Mouse (Mus musculus) cortical plate, adult 2 months (tissue): ENCODE results near the gene Resf1. TPM values are rescaled to one million over a fixed set of nuclear protein-coding genes. Genes with fewer than 3 reads are reported as not detected.
"Not testable (repeated sequence)": the region's sequence is repeated elsewhere in the genome, so short reads cannot be mapped to it uniquely, and the experiment has no call there.

Experiments
- H3K27ac ChIP-seq: fragments of 200-500 bp; 2 replicates; pipeline ENCODE4 v1.5.1; 2012; ENCODE audit warnings: low read length, control low read depth, inconsistent platforms; ENCODE audit not compliant: insufficient read depth
- H3K4me1 ChIP-seq: fragments of 200-500 bp; 2 replicates; pipeline ENCODE4 v1.6.1; 2011; ENCODE audit warnings: low read length; ENCODE audit not compliant: control insufficient read depth, insufficient read depth
- H3K4me3 ChIP-seq: fragments of 200-500 bp; 2 replicates; pipeline ENCODE4 v1.5.1; 2011; ENCODE audit warnings: mild to moderate bottlenecking, low read length, control low read depth; ENCODE audit not compliant: insufficient read depth
- CTCF ChIP-seq: fragments of 200-500 bp; IDR thresholded peaks from 2 replicates; pipeline ENCODE4 v1.5.1; 2011; ENCODE audit warnings: mild to moderate bottlenecking, control low read depth, low read length; ENCODE audit not compliant: insufficient read depth; ENCODE audit errors: extremely low read depth
- POLR2A ChIP-seq: fragments of 200-500 bp; IDR thresholded peaks from 2 replicates; pipeline ENCODE4 v1.6.1; 2011; ENCODE audit warnings: mild to moderate bottlenecking, low read length, control low read depth; ENCODE audit not compliant: insufficient read depth; ENCODE audit errors: extremely low read depth
- polyA plus RNA-seq: library from polyadenylated mRNA; depleted of rRNA; stranded (reverse); fragments of >200 nt; gene quantifications from 2 replicates; pipeline ENCODE4 v1.2.3, GENCODE M21; 2012; rRNA removed

Resf1 gene
- polyA plus RNA-seq, 1 experiment = 5.8 TPM

DNA sequence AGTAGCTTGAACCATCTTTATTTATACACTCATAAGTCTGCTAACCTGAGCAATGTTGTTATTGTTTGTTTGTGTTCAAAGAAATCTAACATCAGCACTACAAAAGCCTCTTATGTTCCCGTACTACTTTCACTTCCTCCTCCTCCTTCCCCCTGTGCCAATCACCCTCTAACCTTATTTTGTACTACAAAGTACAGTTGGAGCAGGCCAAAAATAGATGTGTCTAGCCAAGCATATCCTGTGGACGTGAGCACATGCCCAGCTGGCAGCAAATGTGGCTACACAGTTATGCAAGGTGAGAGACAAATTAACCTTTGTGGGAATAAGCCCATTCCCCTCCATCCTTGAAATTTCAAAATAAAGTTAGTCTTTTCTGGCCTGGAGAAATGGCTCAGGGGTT is 34.6 kb downstream of the Resf1 start:
- H3K27ac ChIP-seq = no peak overlapping the region
- no peak overlapping the region for H3K4me3 ChIP-seq
- H3K4me1 ChIP-seq = no peaks in the 10 kb centered on the region
- TF ChIP-seq POLR2A (no peak), CTCF (no peak)

DNA sequence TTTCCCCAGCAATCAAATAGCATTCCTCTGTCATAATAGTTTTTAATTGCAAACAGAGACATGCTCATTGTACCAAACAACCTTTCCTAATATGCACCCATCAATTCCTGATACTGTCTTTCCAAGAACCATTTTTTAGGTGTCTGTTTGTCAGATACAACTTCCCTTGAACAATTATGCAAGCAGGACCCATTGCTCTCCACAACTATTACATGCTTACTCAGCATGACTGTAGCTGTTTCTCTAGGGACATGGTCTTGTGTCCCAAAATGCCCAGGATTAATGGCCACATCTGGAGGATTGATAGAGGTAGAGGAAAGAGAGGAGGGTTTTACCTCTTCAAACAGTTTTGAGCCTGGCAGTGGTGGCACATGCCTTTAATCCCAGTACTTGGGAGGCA is 35.2 kb downstream of the Resf1 start:
- TF ChIP-seq CTCF (no peak), POLR2A (no peak)
- no peak overlapping the region for H3K27ac ChIP-seq
- no peaks in the 10 kb centered on the region for H3K4me1 ChIP-seq
- no peak overlapping the region for H3K4me3 ChIP-seq

DNA sequence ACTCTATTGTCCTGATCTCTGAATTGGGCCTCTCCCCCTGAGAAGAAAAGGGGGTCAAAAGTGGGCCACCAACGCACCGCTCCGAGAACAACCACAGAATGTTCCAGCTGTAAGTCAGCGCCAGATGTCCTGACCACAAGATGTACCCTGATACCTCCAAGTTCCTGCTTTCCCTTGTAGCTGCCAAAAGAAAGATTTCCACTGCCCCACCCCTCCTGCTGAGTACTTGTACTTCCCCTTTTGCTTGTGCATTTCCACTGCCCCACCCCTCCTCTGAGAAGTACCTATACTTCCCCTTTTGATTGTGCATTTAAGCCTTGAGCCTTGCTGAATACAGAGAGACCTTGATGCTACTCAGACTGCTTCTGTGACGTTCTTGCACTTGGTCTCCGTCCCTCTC is 39.0 kb downstream of the Resf1 start:
- not testable (repeated sequence) for H3K4me1 ChIP-seq, H3K4me3 ChIP-seq, H3K27ac ChIP-seq

DNA sequence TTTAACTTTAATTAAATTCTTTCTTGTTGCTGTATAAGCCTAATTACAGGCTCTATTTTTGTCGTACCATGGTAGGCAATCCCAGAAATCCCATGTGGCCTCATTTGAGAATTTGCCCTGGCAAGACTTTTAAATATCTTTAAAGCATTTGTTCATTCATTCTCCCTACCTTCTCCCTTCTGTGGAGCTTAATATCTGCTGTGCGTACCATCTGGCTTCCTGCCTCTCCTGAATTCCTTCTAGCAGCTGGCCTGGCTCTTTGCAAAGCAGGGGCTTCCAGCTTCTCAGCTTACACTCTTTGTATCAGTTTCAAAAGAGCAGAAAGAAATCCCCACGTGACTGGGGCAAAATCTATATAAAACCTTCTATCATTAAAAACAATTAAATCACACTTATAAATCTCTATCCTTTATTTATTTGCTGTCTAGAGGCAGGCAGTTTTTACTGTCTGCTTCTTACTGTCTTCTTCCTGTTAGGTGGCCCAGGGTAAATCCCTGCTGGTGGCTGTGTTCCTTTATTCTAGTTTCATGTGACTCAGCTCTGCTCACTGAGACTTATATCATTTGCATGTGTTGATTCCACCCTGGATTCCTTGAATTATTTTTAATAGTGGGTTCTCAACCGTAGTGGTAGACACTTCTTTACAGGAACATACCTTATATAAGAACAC is 45.7 kb downstream of the Resf1 start:
- Histone ChIP-seq H3K4me1 (no peaks in the 10 kb centered on the region), H3K4me3 (no peak overlapping the region), H3K27ac (no peak overlapping the region)
- no peak for TF ChIP-seq CTCF
- no peak for TF ChIP-seq POLR2A

DNA sequence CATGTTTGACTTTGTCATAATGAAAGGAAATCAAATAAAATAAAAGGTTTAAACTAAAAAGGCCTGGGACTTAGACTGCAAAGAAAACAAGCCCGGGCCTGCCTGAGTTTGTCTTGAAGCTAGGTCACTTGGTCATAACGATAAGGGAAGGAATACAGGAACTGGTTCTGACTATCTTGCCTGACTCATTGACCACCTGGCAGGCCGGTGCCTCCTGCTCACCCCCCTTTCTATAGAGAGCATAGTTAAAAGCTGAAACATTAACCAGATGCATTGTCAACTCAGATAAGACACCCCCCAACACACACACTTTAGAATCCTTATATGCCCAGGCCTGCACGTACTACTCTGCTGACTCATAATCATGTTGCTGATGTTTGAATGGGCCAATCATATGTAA is 46.6 kb downstream of the Resf1 start:
- H3K4me1 ChIP-seq, H3K4me3 ChIP-seq, H3K27ac ChIP-seq: not testable (repeated sequence)

DNA sequence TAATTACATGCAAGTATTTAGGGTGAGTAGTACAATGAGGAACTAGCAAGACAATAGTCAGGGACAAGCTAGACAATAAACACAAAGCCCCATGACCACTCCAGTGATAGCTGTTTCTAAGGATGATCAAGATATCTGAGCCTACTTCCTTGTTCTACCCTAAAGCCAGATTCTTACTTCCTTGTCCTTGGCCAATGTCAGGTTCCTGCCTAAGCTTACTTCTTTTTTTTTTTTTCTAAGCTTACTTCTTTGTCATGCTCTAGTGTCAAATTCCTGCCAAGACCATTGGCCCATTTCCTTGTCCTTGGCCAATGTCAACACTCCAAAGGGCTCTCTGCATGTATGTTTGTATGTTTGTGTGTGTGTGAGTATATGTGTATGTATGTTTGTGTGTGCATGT is 47.9 kb downstream of the Resf1 start:
- H3K4me1 ChIP-seq = no peaks in the 10 kb centered on the region
- TF ChIP-seq POLR2A = no peak
- no peak for TF ChIP-seq CTCF
- no peak overlapping the region for H3K27ac ChIP-seq

DNA sequence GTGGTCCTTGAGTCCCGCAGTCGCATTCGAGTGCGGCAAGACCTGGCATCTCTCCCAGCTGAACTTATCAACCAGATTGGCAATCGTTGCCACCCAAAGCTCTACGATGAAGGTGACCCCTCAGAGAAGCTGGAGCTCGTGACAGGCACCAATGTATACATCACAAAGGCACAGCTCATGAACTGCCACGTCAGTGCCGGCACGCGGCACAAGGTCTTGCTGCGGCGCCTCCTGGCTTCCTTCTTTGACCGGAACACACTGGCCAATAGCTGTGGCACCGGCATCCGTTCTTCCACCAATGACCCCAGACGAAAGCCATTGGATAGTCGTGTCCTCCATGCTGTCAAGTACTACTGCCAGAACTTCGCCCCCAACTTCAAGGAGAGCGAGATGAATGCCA is 53.3 kb downstream of the Resf1 start:
- H3K4me1 ChIP-seq, H3K4me3 ChIP-seq, H3K27ac ChIP-seq: not testable (repeated sequence)

More for the DNA sequence above, 47.9 kb downstream of the Resf1 start:
- no peak overlapping the region for H3K4me3 ChIP-seq

DNA sequence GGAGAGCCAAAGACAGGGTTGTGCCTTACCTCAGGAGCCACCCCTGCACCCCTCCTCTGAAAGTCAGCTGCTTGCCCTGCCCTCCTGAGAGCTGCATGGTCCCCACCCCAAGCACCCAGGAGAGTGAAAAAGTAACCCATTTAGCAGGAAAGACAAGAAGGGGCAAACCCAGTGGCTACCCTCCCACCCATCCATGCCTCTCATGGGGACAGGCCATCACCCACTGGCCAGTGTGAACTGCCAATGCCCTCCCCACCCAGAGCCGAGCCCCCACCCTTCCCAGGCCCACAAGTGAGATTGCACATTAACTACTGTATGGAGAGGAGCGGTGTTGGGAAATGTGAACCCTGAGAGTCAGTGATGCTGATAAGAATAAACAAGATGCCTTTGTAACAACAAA is 56.8 kb downstream of the Resf1 start:
- H3K4me3 ChIP-seq, H3K27ac ChIP-seq, H3K4me1 ChIP-seq: not testable (repeated sequence)

DNA sequence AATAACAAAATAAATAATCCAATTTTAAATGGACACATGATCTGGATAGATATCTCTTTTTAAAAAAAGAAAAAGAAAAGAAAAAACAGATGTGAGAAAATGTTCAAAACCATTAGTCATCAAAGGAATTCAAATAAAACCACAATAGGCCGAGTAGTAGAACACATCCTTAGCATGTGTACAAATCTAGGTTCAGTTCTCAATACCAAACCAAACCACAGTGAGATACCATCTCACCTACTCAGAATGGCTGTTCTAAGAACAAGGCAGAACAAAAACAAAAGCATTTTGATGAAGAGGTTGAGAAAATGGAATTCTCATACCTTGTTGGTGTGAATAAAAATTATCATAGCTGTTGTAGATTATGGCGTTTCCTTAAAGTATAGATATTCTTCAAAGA is 57.2 kb downstream of the Resf1 start:
- no peak for TF ChIP-seq POLR2A
- no peak for TF ChIP-seq CTCF
- Histone ChIP-seq H3K4me1 (no peaks in the 10 kb centered on the region), H3K4me3 (no peak overlapping the region), H3K27ac (no peak overlapping the region)

DNA sequence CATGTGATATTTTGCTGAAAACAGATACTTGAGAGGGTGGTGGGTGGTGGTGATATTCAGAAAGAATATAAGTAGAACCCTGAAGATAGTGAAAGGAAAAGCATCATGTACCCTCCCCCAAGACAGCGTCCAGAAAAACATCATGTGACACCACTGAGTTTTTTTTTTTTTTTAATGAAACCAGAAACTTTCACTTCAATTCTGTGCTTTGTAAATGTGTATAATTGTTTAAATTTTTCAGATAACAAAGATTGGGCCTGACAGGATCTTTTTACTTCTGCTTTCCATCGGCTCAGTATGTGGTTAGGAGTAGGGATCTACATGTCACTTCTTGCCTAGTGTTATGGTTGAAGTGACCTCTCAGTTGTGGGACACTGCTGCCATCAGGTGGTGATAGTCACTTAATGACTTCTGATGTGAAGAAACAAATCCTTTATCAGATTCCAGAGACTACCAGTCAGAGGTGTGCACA is 65.8 kb downstream of the Resf1 start:
- no peak overlapping the region for H3K4me3 ChIP-seq
- H3K27ac ChIP-seq = no peak overlapping the region
- no peaks in the 10 kb centered on the region for H3K4me1 ChIP-seq
- TF ChIP-seq POLR2A (no peak), CTCF (peak; percentile 55)

DNA sequence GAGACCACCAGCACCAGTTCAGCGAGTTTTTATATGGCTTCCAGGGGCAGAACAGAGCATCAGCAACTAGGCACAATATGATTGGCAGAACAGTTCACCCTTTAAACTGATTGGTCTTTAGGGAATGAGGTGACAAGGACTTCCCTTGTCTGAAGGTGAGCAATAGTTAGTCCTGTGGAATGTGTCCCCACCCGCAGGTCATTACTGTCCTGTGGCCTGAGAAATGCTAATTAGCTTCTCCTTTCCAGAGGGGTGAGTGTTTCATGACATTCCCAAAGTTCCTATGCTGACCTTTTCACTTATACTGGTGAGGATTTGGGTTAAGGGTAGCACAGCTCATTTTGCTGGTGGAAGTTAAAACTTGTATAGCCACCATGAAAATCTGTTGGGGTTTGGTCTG is 74.3 kb downstream of the Resf1 start:
- Histone ChIP-seq H3K27ac (no peak overlapping the region), H3K4me3 (no peak overlapping the region), H3K4me1 (no peaks in the 10 kb centered on the region)
- TF ChIP-seq CTCF = no peak
- no peak for TF ChIP-seq POLR2A

Other genes with a start within 250 kb of the Resf1 start
- gene Dennd5b, start 207.7 kb upstream of the Resf1 start, polyA plus RNA-seq = 20.4 and 20.6 TPM in 2 replicates
- gene Gm10203, start 179.2 kb upstream of the Resf1 start, polyA plus RNA-seq = not detected in 2 replicates
- 5.3 and 5.7 TPM in 2 replicates for gene Etfbkmt, start 169.6 kb upstream of the Resf1 start, polyA plus RNA-seq
- 20.6 and 22.4 TPM in 2 replicates for gene Amn1, start 120.7 kb upstream of the Resf1 start, polyA plus RNA-seq
- gene Bicd1, start 99.5 kb downstream of the Resf1 start, polyA plus RNA-seq = 21.1 and 21.9 TPM in 2 replicates